Comparison of ENCODE assay signal across 11 mouse cellular contexts in genomic region chr12:72417762-72418161, GRCm38 (mm10). TPM values are rescaled to one million over a fixed set of nuclear protein-coding genes. Genes with fewer than 3 reads are reported as not detected.
DNase-seq lines count a peak whose midpoint lies in the region; ATAC-seq and TF ChIP-seq lines count a peak whose summit lies in the region.
"Had no signal": no experiment of that assay in that cellular context is flagged by ENCODE, and none has a peak within 500 bp of the region (broad histone marks: within the 10 kb centered on the region; RNA-seq: fewer than 3 reads in every experiment).

No protein-coding gene starts in this region.

- DNase-seq in embryonic facial prominence, embryonic 11.5 days (ENCODE audit: low spot score), result peak; percentile 48
- no peak for DNase-seq in embryonic facial prominence, embryonic 10.5 days (ENCODE audit: low spot score)
- no peak for DNase-seq in liver, embryonic 14.5 days (ENCODE audit: low read depth in 3 of 3, low spot score in 3 of 3)
- no peak for DNase-seq in liver, embryonic 11.5 days (ENCODE audit: low spot score)
- peak; percentile 53 for DNase-seq in mesoderm, embryonic 11.5 days (ENCODE audit: low read depth, low spot score)
- no peak for DNase-seq in ovary, adult 18-20 months (ENCODE audit: low spot score)
- no peak for DNase-seq in urinary bladder, postnatal 36 days (ENCODE audit: low spot score in 2 of 2)
- DNase-seq: kidney, postnatal 25 days had no signal

- H3K27ac ChIP-seq in embryonic facial prominence, embryonic 11.5 days (replicated peaks; ENCODE audit: low read depth, low read length), result no peak overlapping the region
- H3K27ac ChIP-seq in embryonic facial prominence, embryonic 10.5 days (replicated peaks), result no peak overlapping the region
- no peak overlapping the region for H3K27ac ChIP-seq in liver, embryonic 14.5 days
- H3K27ac ChIP-seq in liver, embryonic 11.5 days (ENCODE audit: low read depth, low read length), result no peak overlapping the region

- H3K4me3 ChIP-seq in embryonic facial prominence, embryonic 11.5 days (ENCODE audit: low read depth, low read length), result no peak overlapping the region
- no peak overlapping the region for H3K4me3 ChIP-seq in embryonic facial prominence, embryonic 10.5 days
- H3K4me3 ChIP-seq in liver, embryonic 14.5 days (ENCODE audit: insufficient read depth in 1 of 2, low read depth in 2 of 2, low read length in 2 of 2), result no peak overlapping the region
- H3K4me3 ChIP-seq in liver, embryonic 11.5 days (ENCODE audit: low read depth, low read length), result no peak overlapping the region
- H3K4me3 ChIP-seq: erythroblast, embryonic 14.5 days; myocyte had no signal

- H3K9me3 ChIP-seq in embryonic facial prominence, embryonic 11.5 days (replicated peaks; ENCODE audit: control insufficient read depth, low read length), result no peaks in the 10 kb centered on the region
- no peaks in the 10 kb centered on the region for H3K9me3 ChIP-seq in embryonic facial prominence, embryonic 10.5 days
- no peaks in the 10 kb centered on the region for H3K9me3 ChIP-seq in liver, embryonic 14.5 days (ENCODE audit: control insufficient read depth, low read length)
- H3K9me3 ChIP-seq in liver, embryonic 11.5 days (ENCODE audit: control insufficient read depth, low read length), result no peaks in the 10 kb centered on the region

- H3K4me1 ChIP-seq in embryonic facial prominence, embryonic 11.5 days (ENCODE audit: control insufficient read depth, insufficient read depth, low read length), result no peaks in the 10 kb centered on the region
- no peaks in the 10 kb centered on the region for H3K4me1 ChIP-seq in embryonic facial prominence, embryonic 10.5 days
- H3K4me1 ChIP-seq in liver, embryonic 14.5 days (replicated peaks; ENCODE audit: control insufficient read depth in 2 of 2, insufficient read depth in 2 of 2, low read length in 1 of 2), result no peaks in the 10 kb centered on the region
- H3K4me1 ChIP-seq in liver, embryonic 11.5 days (replicated peaks; ENCODE audit: control insufficient read depth, insufficient read depth, low read length), result no peaks in the 10 kb centered on the region

- H3K36me3 ChIP-seq in embryonic facial prominence, embryonic 11.5 days (replicated peaks; ENCODE audit: control insufficient read depth, insufficient read depth, low read depth, low read length), result no peaks in the 10 kb centered on the region
- no peaks in the 10 kb centered on the region for H3K36me3 ChIP-seq in embryonic facial prominence, embryonic 10.5 days (replicated peaks)
- H3K36me3 ChIP-seq in liver, embryonic 14.5 days (replicated peaks; ENCODE audit: control insufficient read depth, insufficient read depth, low read depth), result no peaks in the 10 kb centered on the region
- no peaks in the 10 kb centered on the region for H3K36me3 ChIP-seq in liver, embryonic 11.5 days (ENCODE audit: control insufficient read depth, insufficient read depth, low read length)

- no peaks in the 10 kb centered on the region for H3K27me3 ChIP-seq in embryonic facial prominence, embryonic 11.5 days (ENCODE audit: control insufficient read depth, insufficient read depth, low read length)
- H3K27me3 ChIP-seq in embryonic facial prominence, embryonic 10.5 days (replicated peaks; ENCODE audit: low read depth, poor library complexity, severe bottlenecking), result no peaks in the 10 kb centered on the region
- H3K27me3 ChIP-seq in liver, embryonic 14.5 days (ENCODE audit: control insufficient read depth, insufficient read depth, low read length), result no peaks in the 10 kb centered on the region
- no peaks in the 10 kb centered on the region for H3K27me3 ChIP-seq in liver, embryonic 11.5 days (replicated peaks; ENCODE audit: control insufficient read depth, insufficient read depth, low read length)

- peak; percentile 30; the same call in 1 of the 2 replicates for TF ChIP-seq CTCF in liver, embryonic 14.5 days (IDR thresholded peaks at IDR 0.05; ENCODE audit: low read depth)

- no peak overlapping the region for H3K4me2 ChIP-seq in embryonic facial prominence, embryonic 11.5 days (ENCODE audit: low read depth, low read length)
- H3K4me2 ChIP-seq in liver, embryonic 14.5 days (ENCODE audit: low read depth), result no peak overlapping the region
- no peak overlapping the region for H3K4me2 ChIP-seq in liver, embryonic 11.5 days

- no peak for ATAC-seq in embryonic facial prominence, embryonic 11.5 days (replicated peaks; ENCODE audit: insufficient number of reproducible peaks, low FRiP score, low TSS enrichment, low read depth)
- ATAC-seq in liver, embryonic 14.5 days (ENCODE audit: insufficient read depth), result no peak
- no peak for ATAC-seq in liver, embryonic 11.5 days (replicated peaks; ENCODE audit: low FRiP score)
- peak; percentile 61; the same call in 1 of the 2 replicates for ATAC-seq in cerebellum, adult (ENCODE audit: insufficient number of reproducible peaks, low FRiP score, low TSS enrichment)

- 34% methylated on average over 3 of the region's 3 CpGs for WGBS in embryonic facial prominence, embryonic 11.5 days
- 33% methylated on average over 3 of the region's 3 CpGs for WGBS in embryonic facial prominence, embryonic 10.5 days
- 26% methylated on average over 3 of the region's 3 CpGs for WGBS in liver, embryonic 14.5 days (ENCODE audit: insufficient replicate concordance)
- WGBS in liver, embryonic 11.5 days, result 32% methylated on average over 3 of the region's 3 CpGs

- H3K9ac ChIP-seq in embryonic facial prominence, embryonic 11.5 days (replicated peaks; ENCODE audit: low read length), result no peak overlapping the region
- H3K9ac ChIP-seq in liver, embryonic 14.5 days (replicated peaks), result no peak overlapping the region
- H3K9ac ChIP-seq in liver, embryonic 11.5 days (ENCODE audit: low read depth, low read length), result no peak overlapping the region

- TF ChIP-seq EP300 in liver, embryonic 14.5 days (IDR thresholded peaks at IDR 0.05; ENCODE audit: low read depth), result no peak

RNA-seq across cellular contexts. Expression of gene Rtn1, which starts 8.9 kb away (rescaled TPM):
- polyA plus RNA-seq in embryonic facial prominence, embryonic 11.5 days (2014; fragmentation: Nextera tagmentation; extraction: Ambion mirVana), result 79.0 and 110 TPM in 2 replicates
- 77.7 and 80.8 TPM in 2 replicates for polyA plus RNA-seq in embryonic facial prominence, embryonic 10.5 days (2016; fragmentation: Nextera tagmentation; extraction: Ambion mirVana)
- polyA plus RNA-seq in liver, embryonic 14.5 days (2012; rRNA removed), result 0.63 and 1.8 TPM in 2 replicates
- polyA plus RNA-seq in liver, embryonic 14.5 days (2014; fragmentation: Nextera tagmentation; extraction: Ambion mirVana), result 0.78 and 1.5 TPM in 2 replicates
- polyA plus RNA-seq in liver, embryonic 11.5 days (2014; fragmentation: Nextera tagmentation; extraction: Ambion mirVana), result 3.6 and 4.3 TPM in 2 replicates
- polyA plus RNA-seq: myocyte had no signal

RNA-seq across cellular contexts. Expression of gene Lrrc9, which starts 23.9 kb away (rescaled TPM):
- 1.5 and 2.1 TPM in 2 replicates for polyA plus RNA-seq in embryonic facial prominence, embryonic 11.5 days (2014; fragmentation: Nextera tagmentation; extraction: Ambion mirVana)
- 0.87 and 1.3 TPM in 2 replicates for polyA plus RNA-seq in embryonic facial prominence, embryonic 10.5 days (2016; fragmentation: Nextera tagmentation; extraction: Ambion mirVana)
- 0.02 and 0.09 TPM in 2 replicates for polyA plus RNA-seq in liver, embryonic 14.5 days (2012; rRNA removed)
- polyA plus RNA-seq in liver, embryonic 14.5 days (2014; fragmentation: Nextera tagmentation; extraction: Ambion mirVana), result 0.14 TPM in 1 of 2 replicates, not detected in the other
- polyA plus RNA-seq in liver, embryonic 11.5 days (2014; fragmentation: Nextera tagmentation; extraction: Ambion mirVana), result 0.34 and 0.58 TPM in 2 replicates
- polyA plus RNA-seq: erythroblast, embryonic 14.5 days; myocyte had no signal

Comparison
In these comparisons a context has a peak if more than half of its experiments do, and no peak if none do; other contexts are left out.
1. DNase-seq: peak in embryonic facial prominence, embryonic 11.5 days (single experiment) and mesoderm, embryonic 11.5 days (single experiment); none in embryonic facial prominence, embryonic 10.5 days (single experiment), liver, embryonic 14.5 days (0 of 3), liver, embryonic 11.5 days (single experiment), ovary, adult 18-20 months (single experiment) and urinary bladder, postnatal 36 days (0 of 2).
2. RNA of gene Rtn1, which starts 8.9 kb away (polyA plus RNA-seq): 77.7 to 80.8 TPM in embryonic facial prominence, embryonic 10.5 days and 79.0 to 110 TPM in embryonic facial prominence, embryonic 11.5 days; 3.6 to 4.3 TPM in liver, embryonic 11.5 days and 0.63 to 1.8 TPM in liver, embryonic 14.5 days; every median in the first group is over 10 times any median in the second.